Mouse (Mus musculus) CH12.LX (cell line): Measurements from ENCODE around the gene Rp2. TPM values are rescaled to one million over a fixed set of nuclear protein-coding genes. Genes with fewer than 3 reads are reported as not detected.
A peak's percentile ranks its signal among the peaks of the same experiment; 100 is the strongest.

Experiments used
- DNase-seq: peaks from one replicate; pipeline ENCODE4 v3.0.0-alpha.2; 2013; ENCODE audit errors: extremely low read depth
- H3K27ac ChIP-seq: 2 replicates; pipeline ENCODE4 v1.5.1; 2012; ENCODE audit warnings: low read depth, mild to moderate bottlenecking, control low read depth, moderate library complexity; ENCODE audit not compliant: insufficient read depth
- H3K27me3 ChIP-seq: replicated peaks from 2 replicates; pipeline ENCODE3; 2012; ENCODE audit warnings: inconsistent platforms
- H3K36me3 ChIP-seq, 2 experiments: replicated peaks in 1 of 2; 2 replicates each; pipeline versions ENCODE3 to v1.6.1; 2012; ENCODE audit warnings: inconsistent platforms in 1 of 2, low read length in 1 of 2, mild to moderate bottlenecking in 1 of 2, mixed read lengths in 1 of 2, moderate library complexity in 1 of 2; ENCODE audit not compliant: control insufficient read depth in 1 of 2, insufficient read depth in 1 of 2
- H3K4me1 ChIP-seq, 2 experiments: 2 replicates each; pipeline ENCODE4 v1.6.1; 2012; ENCODE audit warnings: inconsistent platforms in 1 of 2, moderate library complexity in 1 of 2; ENCODE audit not compliant: insufficient read depth in 2 of 2, control insufficient read depth in 1 of 2
- H3K4me2 ChIP-seq: 2 replicates; pipeline ENCODE4 v1.6.1; 2012; ENCODE audit warnings: low read depth, mild to moderate bottlenecking, control low read depth; ENCODE audit not compliant: poor library complexity, insufficient read depth, severe bottlenecking
- H3K4me3 ChIP-seq, 3 experiments: fragments of 150-350 bp in 1 of 3; sonication (generic) in 1 of 3; replicated peaks in 1 of 3; 2 replicates each; pipeline versions ENCODE3 to v1.5.1; 2011 to 2012; ENCODE audit warnings: low read depth in 2 of 3, low read length in 2 of 3, mild to moderate bottlenecking in 2 of 3, moderate library complexity in 2 of 3, control low read depth in 1 of 3, improper control_type of control experiment in 1 of 3, inconsistent platforms in 1 of 3, mixed read lengths in 1 of 3; ENCODE audit not compliant: poor library complexity in 1 of 3
- H3K79me2 ChIP-seq: replicated peaks from 2 replicates; pipeline ENCODE4 v1.6.1; 2012; ENCODE audit warnings: mild to moderate bottlenecking, moderate library complexity; ENCODE audit not compliant: control insufficient read depth, poor library complexity, insufficient read depth, severe bottlenecking; ENCODE audit errors: extremely low read depth
- H3K9ac ChIP-seq: 2 replicates; pipeline ENCODE4 v1.6.1; 2012; ENCODE audit warnings: low read depth, mild to moderate bottlenecking, control low read depth, moderate library complexity; ENCODE audit not compliant: insufficient read depth
- H3K9me3 ChIP-seq: replicated peaks from 2 replicates; pipeline ENCODE3; 2012; ENCODE audit warnings: low read length, inconsistent platforms, mixed read lengths
- CHD2 ChIP-seq: IDR thresholded peaks from 2 replicates; pipeline ENCODE4 v1.6.1; 2011; ENCODE audit warnings: low read length, improper control_type of control experiment
- E2F4 ChIP-seq: IDR thresholded peaks from 2 replicates; pipeline ENCODE4 v1.6.1; 2011; ENCODE audit warnings: low read depth, low read length, improper control_type of control experiment; ENCODE audit not compliant: insufficient replicate concordance
- ELF1 ChIP-seq: IDR thresholded peaks from 2 replicates; pipeline ENCODE4 v1.6.1; 2014; ENCODE audit warnings: low read depth, mild to moderate bottlenecking, inconsistent platforms, low read length, improper control_type of control experiment
- EP300 ChIP-seq: IDR thresholded peaks from 2 replicates; pipeline ENCODE4 v1.6.1; 2011; ENCODE audit warnings: low read length, improper control_type of control experiment
- ETS1 ChIP-seq: conservative IDR thresholded peaks from 2 replicates; pipeline ENCODE4 v1.6.1; 2012; ENCODE audit warnings: low read depth, mild to moderate bottlenecking, inconsistent platforms, low read length, improper control_type of control experiment, moderate library complexity
- HCFC1 ChIP-seq: IDR thresholded peaks from 2 replicates; pipeline ENCODE4 v1.6.1; 2012; ENCODE audit warnings: low read depth, mild to moderate bottlenecking, inconsistent platforms, low read length, improper control_type of control experiment
- IRF4 ChIP-seq: IDR thresholded peaks from 2 replicates; pipeline ENCODE4 v1.6.1; 2014; ENCODE audit warnings: low read depth, mild to moderate bottlenecking, inconsistent platforms, low read length, improper control_type of control experiment
- JUN ChIP-seq: IDR thresholded peaks from 2 replicates; pipeline ENCODE4 v1.6.1; 2011; ENCODE audit warnings: low read depth, mild to moderate bottlenecking, low read length, improper control_type of control experiment, moderate library complexity; ENCODE audit not compliant: insufficient read depth
- KAT2A ChIP-seq: IDR thresholded peaks from 2 replicates; pipeline ENCODE4 v1.6.1; 2012; ENCODE audit warnings: low read length, improper control_type of control experiment, inconsistent platforms; ENCODE audit not compliant: insufficient replicate concordance
- MAFK ChIP-seq: IDR thresholded peaks from 2 replicates; pipeline ENCODE4 v1.6.1; 2011; ENCODE audit warnings: low read length, improper control_type of control experiment; ENCODE audit not compliant: insufficient replicate concordance
- MAZ ChIP-seq: IDR thresholded peaks from 2 replicates; pipeline ENCODE4 v1.6.1; 2012; ENCODE audit warnings: low read depth, mild to moderate bottlenecking, inconsistent platforms, low read length, improper control_type of control experiment, moderate library complexity
- MEF2A ChIP-seq: IDR thresholded peaks from 2 replicates; pipeline ENCODE4 v1.6.1; 2014; ENCODE audit warnings: low read depth, mild to moderate bottlenecking, inconsistent platforms, low read length, improper control_type of control experiment, borderline replicate concordance
- MYC ChIP-seq: IDR thresholded peaks from 2 replicates; pipeline ENCODE4 v1.6.1; 2011; ENCODE audit warnings: low read depth, mild to moderate bottlenecking, improper control_type of control experiment, low read length
- NELFE ChIP-seq: IDR thresholded peaks from 2 replicates; pipeline ENCODE4 v1.6.1; 2011; ENCODE audit warnings: low read depth, low read length, improper control_type of control experiment
- NRF1 ChIP-seq: IDR thresholded peaks from 2 replicates; pipeline ENCODE4 v1.6.1; 2014; ENCODE audit warnings: low read depth, mild to moderate bottlenecking, inconsistent platforms, low read length, improper control_type of control experiment, moderate library complexity
- PAX5 ChIP-seq: IDR thresholded peaks from 2 replicates; pipeline ENCODE4 v1.6.1; 2012; ENCODE audit warnings: low read length, inconsistent platforms, mixed read lengths
- POLR2A ChIP-seq: IDR thresholded peaks from 2 replicates; pipeline ENCODE4 v1.6.1; 2011; ENCODE audit warnings: low read depth, mild to moderate bottlenecking, improper control_type of control experiment, low read length
- POLR2AphosphoS2 ChIP-seq: IDR thresholded peaks from 2 replicates; pipeline ENCODE4 v1.6.1; 2011; ENCODE audit warnings: low read depth, low read length, improper control_type of control experiment
- SIN3A ChIP-seq: IDR thresholded peaks from 2 replicates; pipeline ENCODE4 v1.6.1; 2012; ENCODE audit warnings: low read length, improper control_type of control experiment, inconsistent platforms
- TBP ChIP-seq: conservative IDR thresholded peaks from 2 replicates; pipeline ENCODE4 v1.6.1; 2011; ENCODE audit warnings: low read depth, low read length, improper control_type of control experiment
- UBTF ChIP-seq: IDR thresholded peaks from 2 replicates; pipeline ENCODE4 v1.6.1; 2012; ENCODE audit warnings: low read depth, mild to moderate bottlenecking, inconsistent platforms, low read length, improper control_type of control experiment, moderate library complexity
- ZC3H11A ChIP-seq: IDR thresholded peaks from 2 replicates; pipeline ENCODE4 v1.6.1; 2012; ENCODE audit warnings: low read depth, mild to moderate bottlenecking, inconsistent platforms, low read length, improper control_type of control experiment
- ZKSCAN1 ChIP-seq: IDR thresholded peaks from 2 replicates; pipeline ENCODE4 v1.6.1; 2012; ENCODE audit warnings: low read depth, inconsistent platforms, low read length, improper control_type of control experiment, borderline replicate concordance
- ZMIZ1 ChIP-seq: IDR thresholded peaks from 2 replicates; pipeline ENCODE4 v1.6.1; 2012; ENCODE audit warnings: low read depth, mild to moderate bottlenecking, inconsistent platforms, low read length, improper control_type of control experiment
- dilution Hi-C: fragments of 300-500 bp; cut with MboI; formaldehyde crosslinking; loops from 2 replicates; pipeline ENCODE4 v1.14.3; 2020; ENCODE audit warnings: low sequenced_read_pairs; ENCODE audit not compliant: extremely low pct_unique_long_range_greater_than_20kb, extremely low pct_ligation_motif_present
- in situ Hi-C: fragments of 300-500 bp; cut with MboI; formaldehyde crosslinking; loops from 3 replicates; pipeline ENCODE4 v1.14.3; 2019; ENCODE audit warnings: low sequenced_read_pairs, low pct_ligation_motif_present, low pct_unique_long_range_greater_than_20kb, mixed read lengths
- polyA plus RNA-seq: library from polyadenylated mRNA; unstranded; fragments of >175 nt; gene quantifications from 2 replicates; pipeline ENCODE4 v1.2.1, GENCODE M21; 2012; ENCODE audit warnings: low read depth; ENCODE audit not compliant: insufficient read length
- total RNA-seq, 2 experiments: library from RNA; depleted of rRNA; stranded (reverse); fragments of 300-350 nt in 1 of 2; fragments of >200 nt in 1 of 2; gene quantifications; 2 replicates each; pipeline ENCODE4 v1.2.3; 2012 to 2014

Gene Rp2
- total and polyA plus RNA-seq, 3 experiments: 34.8 to 67.6 (median 34.9) TPM

DNA sequence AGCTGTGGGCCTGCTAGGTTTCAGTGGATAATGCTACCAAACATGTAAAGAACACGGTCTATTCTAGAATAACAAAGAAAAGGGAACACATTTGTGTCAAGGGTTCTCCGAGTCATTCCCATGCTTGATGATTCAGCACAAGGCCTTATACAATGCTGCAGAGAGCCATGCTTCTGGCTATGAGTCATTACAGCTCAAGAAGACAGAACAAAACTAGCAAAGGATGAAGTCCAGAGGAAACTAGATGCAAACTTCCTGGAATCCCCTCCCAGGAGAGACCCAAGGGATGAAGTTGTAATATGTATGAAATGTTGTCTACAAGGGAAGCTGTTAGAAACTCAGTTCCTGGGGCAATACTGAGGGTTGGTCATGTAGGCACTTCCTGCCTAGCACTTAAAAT lies 54.2 kb downstream of the Rp2 start:
- H3K27me3 ChIP-seq: no peaks in the 10 kb centered on the region
- H3K4me3 ChIP-seq: no peak overlapping the region
- no peaks in the 10 kb centered on the region for H3K79me2 ChIP-seq
- DNase-seq: no peak
- in situ Hi-C loops: no loop called here
- no peak overlapping the region for H3K9ac ChIP-seq
- H3K36me3 ChIP-seq: no peaks in the 10 kb centered on the region
- peak; percentile 46; the same call in 1 of the 2 replicates for TF ChIP-seq MAFK
- TF ChIP-seq ZC3H11A: no peak
- TF ChIP-seq, all 38 proteins: peak for 1
- Histone ChIP-seq H3K9me3 (no peaks in the 10 kb centered on the region), H3K4me2 (no peak overlapping the region), H3K4me1 (peaks cover 4 to 14% of the 10 kb centered on the region in 2 experiments), H3K27ac (no peak overlapping the region)
- dilution Hi-C loops: no loop called here

- dilution Hi-C loops (no loop called here), in situ Hi-C loops (no loop called here)
- no peak for TF ChIP-seq NELFE
- no peak for TF ChIP-seq TBP
- no peak for TF ChIP-seq MAFK
- TF ChIP-seq ZC3H11A: no peak
- no peak for TF ChIP-seq ZMIZ1
- no peak for TF ChIP-seq PAX5
- no peak for TF ChIP-seq NRF1
- TF ChIP-seq EP300: no peak
- TF ChIP-seq POLR2AphosphoS2: no peak
- TF ChIP-seq MAZ: no peak
- H3K36me3 ChIP-seq: no peaks in the 10 kb centered on the region
- DNase-seq: no peak
- no peak overlapping the region for H3K4me2 ChIP-seq
- H3K4me3 ChIP-seq: no peak overlapping the region
- no peaks in the 10 kb centered on the region for H3K27me3 ChIP-seq
- H3K79me2 ChIP-seq: no peaks in the 10 kb centered on the region
- no peak overlapping the region for H3K27ac ChIP-seq
- H3K9me3 ChIP-seq: no peaks in the 10 kb centered on the region
- H3K4me1 ChIP-seq: peaks cover 4 to 12% of the 10 kb centered on the region in 2 experiments
- H3K9ac ChIP-seq: no peak overlapping the region
Observed at GRCm38 (mm10) chrX:20419536-20419935, 55.3 kb downstream of the Rp2 start.

- in situ Hi-C loops (no loop called here), dilution Hi-C loops (no loop called here)
- no peaks in the 10 kb centered on the region for H3K4me1 ChIP-seq
- peak within 1 kb of the TSS; percentile 76 for H3K27ac ChIP-seq
- peaks cover 4% of the 10 kb centered on the region in 2 experiments for H3K36me3 ChIP-seq
- H3K79me2 ChIP-seq: peaks cover 7% of the 10 kb centered on the region; the same call in 1 of the 2 replicates
- no peaks in the 10 kb centered on the region for H3K27me3 ChIP-seq
- no peaks in the 10 kb centered on the region for H3K9me3 ChIP-seq
- peak within 1 kb of the TSS; percentile 69 for H3K9ac ChIP-seq
- H3K4me3 ChIP-seq: peak within 1 kb of the TSS; percentile 67 to 81 (median 70)
- DNase-seq: peak; percentile 80
- peak within 1 kb of the TSS; percentile 65 for H3K4me2 ChIP-seq
- no peak for TF ChIP-seq ETS1
- no peak for TF ChIP-seq MAFK
- no peak for TF ChIP-seq ZC3H11A
- 0 out of 2 replicates have a peak, but pooled peaks have one; percentile 66 for TF ChIP-seq POLR2AphosphoS2
- no peak for TF ChIP-seq ZKSCAN1
- no peak for TF ChIP-seq MEF2A
- peak; percentile 93 for TF ChIP-seq POLR2A
- TF ChIP-seq KAT2A: no peak
- no peak for TF ChIP-seq CHD2
- no peak; the same call in 1 of the 2 replicates for TF ChIP-seq HCFC1
- no peak for TF ChIP-seq IRF4
- peak; percentile 72; the same call in 1 of the 2 replicates for TF ChIP-seq ZMIZ1
- no peak for TF ChIP-seq JUN
- no peak; the same call in 1 of the 2 replicates for TF ChIP-seq UBTF
- peak; percentile 36 for TF ChIP-seq SIN3A
- TF ChIP-seq E2F4: no peak
- TF ChIP-seq MYC: no peak
- TF ChIP-seq PAX5: no peak
- TF ChIP-seq ELF1: peak; percentile 31; the same call in 1 of the 2 replicates
Observed at GRCm38 (mm10) chrX:20425140-20425838, 61.0 kb downstream of the Rp2 start, which contains the start of gene Jade3. Gene Jade3 (plus strand): TSS chrX:20425688.
